Mouse (Mus musculus) MEL (cell line): ENCODE measurements around the gene Ankrd44.

Experiments used
- CHD2 ChIP-seq: IDR thresholded peaks from 2 replicates; pipeline ENCODE4 v1.6.1; 2011; ENCODE audit warnings: low read length, improper control_type of control experiment
- CTCF ChIP-seq, 3 experiments: IDR thresholded peaks in 2 of 3; conservative IDR thresholded peaks in 1 of 3; 2 replicates each; pipeline ENCODE4 v1.5.1; 2011 to 2012; ENCODE audit warnings: low read length in 3 of 3, low read depth in 2 of 3, mild to moderate bottlenecking in 2 of 3, improper control_type of control experiment in 1 of 3, inconsistent platforms in 1 of 3, mixed read lengths in 1 of 3, moderate library complexity in 1 of 3; ENCODE audit not compliant: control insufficient read depth in 1 of 3, insufficient read depth in 1 of 3, poor library complexity in 1 of 3, severe bottlenecking in 1 of 3
- EP300 ChIP-seq, 2 experiments: IDR thresholded peaks; 2 replicates each; pipeline ENCODE4 v1.6.1; 2011; ENCODE audit warnings: improper control_type of control experiment in 2 of 2, low read length in 2 of 2, low read depth in 1 of 2, mild to moderate bottlenecking in 1 of 2
- GABPA ChIP-seq: IDR thresholded peaks from 2 replicates; pipeline ENCODE4 v1.6.1; 2012; ENCODE audit warnings: low read depth, mild to moderate bottlenecking, inconsistent platforms, low read length, improper control_type of control experiment, moderate library complexity
- GATA1 ChIP-seq: IDR thresholded peaks from 2 replicates; pipeline ENCODE4 v1.6.1; 2011; ENCODE audit warnings: low read depth, low read length, improper control_type of control experiment
- MAX ChIP-seq: IDR thresholded peaks from 2 replicates; pipeline ENCODE4 v1.6.1; 2011; ENCODE audit warnings: low read length, improper control_type of control experiment
- POLR2A ChIP-seq, 2 experiments: IDR thresholded peaks; 2 replicates each; pipeline ENCODE4 v1.6.1; 2011 to 2012; ENCODE audit warnings: low read length in 2 of 2, mild to moderate bottlenecking in 2 of 2, control low read depth in 1 of 2, improper control_type of control experiment in 1 of 2, low read depth in 1 of 2, moderate library complexity in 1 of 2; ENCODE audit not compliant: control insufficient read depth in 1 of 2, insufficient read depth in 1 of 2, poor library complexity in 1 of 2
- TAL1 ChIP-seq: IDR thresholded peaks from 2 replicates; pipeline ENCODE4 v1.6.1; 2012; ENCODE audit warnings: mild to moderate bottlenecking, inconsistent platforms, low read length, moderate library complexity, mixed read lengths

- TF ChIP-seq TAL1, result no peak
- no peak for TF ChIP-seq GATA1
- TF ChIP-seq POLR2A (IDR thresholded peaks at IDR 0.05; ENCODE audit: control insufficient read depth in 1 of 2, insufficient read depth in 1 of 2, low read depth in 1 of 2, low read length in 2 of 2, poor library complexity in 1 of 2), result no peak
- no peak for TF ChIP-seq CTCF (IDR thresholded peaks at IDR 0.05 in 2 of 3, conservative IDR thresholded peaks at IDR 0.05 in 1 of 3; ENCODE audit: control insufficient read depth in 1 of 3, insufficient read depth in 1 of 3, low read depth in 2 of 3, low read length in 3 of 3, poor library complexity in 1 of 3, severe bottlenecking in 1 of 3)
- TF ChIP-seq CHD2, result no peak
- no peak for TF ChIP-seq EP300 (IDR thresholded peaks at IDR 0.05; ENCODE audit: low read depth in 1 of 2, low read length in 2 of 2)
- TF ChIP-seq GABPA, result no peak
- no peak for TF ChIP-seq MAX
Observed at GRCm38 (mm10) chr1:54606936-54607335, 319.3 kb downstream of the Ankrd44 start.
